Mouse (Mus musculus): ENCODE measurements around the gene Hdhd5.

Hdhd5 gene

GRCm38 (mm10) chr6:120483211-120483626 lies 47.9 kb downstream of the Hdhd5 start:
- DNase-seq (ENCODE audit: low spot score in 2 of 2): peak; percentile 79 to 87

DNA sequence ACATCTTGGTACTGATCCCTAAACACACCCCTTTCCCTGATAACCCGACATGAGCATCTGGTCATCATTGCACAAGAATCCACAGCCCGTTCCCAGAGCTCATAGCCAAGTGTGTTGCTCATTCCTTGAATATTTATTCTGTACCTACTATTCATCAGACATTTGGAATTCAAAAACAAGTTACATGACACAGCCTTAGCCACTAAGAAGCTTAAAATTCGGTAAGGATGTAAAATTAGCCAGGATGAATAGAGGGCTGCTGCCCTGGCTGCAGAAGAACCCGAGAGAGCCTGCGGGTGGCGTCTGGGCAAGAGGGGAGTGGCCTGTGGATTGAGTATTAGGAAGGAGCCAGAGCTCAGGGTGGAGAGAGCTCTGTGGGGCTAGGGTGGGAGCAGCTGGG lies 48.4 kb downstream of the Hdhd5 start:
- DNase-seq (ENCODE audit: low spot score in 2 of 2): no peak

GRCm38 (mm10) chr6:120482021-120482420 lies 49.1 kb downstream of the Hdhd5 start:
- DNase-seq (ENCODE audit: low spot score in 2 of 2): no peak

DNA sequence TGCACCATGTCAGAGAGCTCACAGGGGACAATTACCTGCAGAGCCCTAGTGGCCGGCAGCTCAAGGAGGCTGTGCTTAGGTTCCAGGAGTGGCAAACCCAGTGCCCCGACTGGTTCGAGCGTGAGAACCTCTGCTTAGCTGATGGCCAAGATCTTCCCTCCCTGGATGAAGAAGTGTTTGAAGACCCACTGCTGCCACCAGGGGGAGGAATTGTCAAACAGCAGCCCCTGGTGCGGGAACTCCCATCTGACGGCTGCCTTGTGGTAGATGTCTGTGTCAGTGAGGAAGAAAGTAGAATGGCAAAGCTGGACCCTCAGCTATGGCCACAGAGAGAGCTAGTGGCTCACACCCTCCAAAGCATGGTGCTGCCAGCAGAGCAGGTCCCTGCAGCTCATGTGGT lies 49.6 kb downstream of the Hdhd5 start:
- DNase-seq (ENCODE audit: low spot score in 2 of 2): no peak

DNA sequence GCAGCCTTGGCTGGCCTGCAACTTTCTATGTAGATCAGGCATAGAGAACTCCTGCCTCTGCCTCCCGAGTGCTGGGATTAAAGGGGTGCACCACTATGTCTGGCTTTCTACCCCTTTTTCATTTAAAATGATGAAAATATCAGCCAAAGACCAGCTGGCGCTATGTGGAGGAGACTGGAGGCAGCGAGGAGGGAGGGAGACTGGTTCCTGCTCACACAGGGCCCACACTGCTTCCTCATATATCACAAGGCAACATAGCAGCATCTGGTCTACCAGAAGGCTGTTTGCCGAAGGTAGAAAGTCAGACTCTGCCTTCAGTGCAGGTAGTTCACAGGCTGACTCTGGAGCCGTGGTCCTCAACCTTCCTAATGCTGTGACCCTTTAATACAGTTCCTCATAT lies 50.8 kb downstream of the Hdhd5 start:
- DNase-seq (ENCODE audit: low spot score in 2 of 2): peak; percentile 67 to 83

GRCm38 (mm10) chr6:120479302-120479701 lies 51.8 kb downstream of the Hdhd5 start:
- no peak for DNase-seq (ENCODE audit: low spot score in 2 of 2)

DNA sequence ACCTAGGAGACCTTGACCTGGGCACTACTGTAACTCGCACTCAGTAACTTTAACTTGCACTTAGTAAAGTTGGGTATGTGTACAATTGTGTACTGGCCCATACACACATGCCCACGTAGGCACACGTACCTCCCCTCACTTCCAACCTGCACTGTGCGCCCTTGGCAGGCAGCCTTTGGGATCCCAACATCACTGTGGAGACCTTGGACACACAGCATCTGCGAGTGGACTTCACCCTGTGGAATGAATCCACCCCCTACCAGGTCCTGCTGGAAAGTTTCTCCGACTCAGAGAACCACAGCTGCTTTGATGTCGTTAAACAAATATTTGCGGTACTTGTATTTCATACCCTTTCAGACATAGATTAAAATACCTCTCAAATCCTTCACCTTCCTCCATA lies 55.8 kb downstream of the Hdhd5 start:
- DNase-seq (ENCODE audit: low spot score in 2 of 2): no peak

DNA sequence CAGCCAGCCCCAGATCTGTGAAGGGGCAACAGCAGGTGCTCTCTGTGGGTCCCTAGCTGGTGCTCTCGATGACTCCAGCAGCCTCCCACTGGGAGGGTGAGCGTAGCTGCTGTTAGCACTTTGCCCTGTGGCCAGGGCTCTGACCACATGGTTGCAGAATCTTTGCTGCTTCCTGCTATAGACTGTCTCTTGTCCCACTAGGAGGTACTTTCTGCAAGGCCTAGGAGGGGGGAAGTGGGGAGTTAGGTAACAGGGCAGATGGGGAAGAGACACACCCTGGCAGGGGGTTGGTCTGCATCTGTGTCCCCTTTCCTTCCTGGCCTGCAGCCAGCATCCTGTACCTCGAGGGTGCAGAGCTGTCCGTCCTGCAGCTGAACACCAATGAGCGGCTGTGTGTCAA lies 57.7 kb downstream of the Hdhd5 start:
- DNase-seq (ENCODE audit: low spot score in 2 of 2): no peak

- no peak for DNase-seq (ENCODE audit: low spot score in 2 of 2)
Observed at GRCm38 (mm10) chr6:120472455-120473140, 58.5 kb downstream of the Hdhd5 start.

DNA sequence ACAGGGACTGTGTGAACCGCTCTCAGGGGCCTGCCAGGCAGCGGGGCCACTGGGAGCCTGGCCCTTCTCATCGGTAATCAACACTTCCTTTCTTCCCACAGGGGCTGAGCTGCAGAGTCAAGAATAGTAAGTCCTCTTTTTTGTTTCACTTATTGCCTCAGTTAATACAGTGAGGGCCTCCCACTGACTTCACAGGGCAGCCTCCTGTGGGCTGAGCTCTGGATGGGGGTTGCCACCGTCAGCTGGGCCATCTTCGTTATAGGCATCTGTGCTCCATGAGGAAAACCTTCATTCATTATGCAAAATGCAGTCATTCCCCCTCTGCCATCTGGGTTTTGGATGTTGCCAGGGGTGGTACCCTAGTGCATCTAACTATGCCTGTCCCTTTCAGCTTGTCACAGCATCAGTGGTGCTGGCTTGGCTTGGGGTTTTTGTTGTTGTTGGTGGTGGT lies 59.1 kb downstream of the Hdhd5 start:
- DNase-seq (ENCODE audit: low spot score in 2 of 2): no peak

DNA sequence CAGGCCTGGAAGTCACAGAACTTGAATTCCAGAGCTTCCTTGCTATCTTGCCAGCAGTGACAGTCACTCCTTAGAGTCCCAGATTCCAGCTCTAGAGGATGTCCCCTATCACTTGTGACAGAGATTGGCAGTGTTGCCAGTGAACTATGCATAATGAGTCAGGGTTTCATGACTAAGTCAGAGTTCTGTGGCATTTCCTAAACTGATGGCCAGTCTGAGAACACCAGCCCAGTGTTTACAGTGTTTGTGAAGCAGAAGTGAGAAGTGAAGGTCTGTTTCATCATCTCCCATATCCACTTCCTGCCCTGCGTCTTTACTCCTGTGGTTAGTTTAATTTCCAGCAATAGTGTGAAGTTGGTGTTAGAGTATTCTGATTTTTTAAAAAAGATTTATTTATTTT lies 60.5 kb downstream of the Hdhd5 start:
- DNase-seq (ENCODE audit: low spot score in 2 of 2): no peak

GRCm38 (mm10) chr6:120469770-120470169 lies 61.3 kb downstream of the Hdhd5 start:
- DNase-seq (ENCODE audit: low spot score in 2 of 2): no peak

DNA sequence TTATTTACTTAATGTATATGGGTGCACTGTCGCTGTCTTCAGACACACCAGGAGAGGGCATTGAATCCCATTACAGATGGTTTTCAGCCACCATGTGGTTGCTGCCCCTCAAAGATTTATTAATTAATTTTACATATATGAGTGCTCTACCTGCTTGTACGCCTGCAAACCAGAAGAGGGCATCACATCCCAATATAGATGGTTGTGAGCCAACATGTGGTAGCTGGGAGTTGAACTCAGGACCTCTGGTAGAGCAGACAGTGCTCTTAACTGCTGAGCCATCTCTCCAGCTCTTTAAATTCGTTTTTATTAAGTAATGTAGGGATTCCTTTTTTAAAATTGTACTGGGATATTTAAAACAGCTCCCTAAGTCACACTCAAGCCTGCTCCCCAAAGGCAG lies 61.9 kb downstream of the Hdhd5 start:
- DNase-seq (ENCODE audit: low spot score in 2 of 2): no peak

GRCm38 (mm10) chr6:120468259-120468658 lies 62.9 kb downstream of the Hdhd5 start:
- no peak for DNase-seq (ENCODE audit: low spot score in 2 of 2)

- DNase-seq (ENCODE audit: low spot score in 2 of 2): no peak
Observed at GRCm38 (mm10) chr6:120466609-120467329, 64.3 kb downstream of the Hdhd5 start.

GRCm38 (mm10) chr6:120465393-120465792 lies 65.7 kb downstream of the Hdhd5 start:
- no peak for DNase-seq (ENCODE audit: low spot score in 2 of 2)

DNA sequence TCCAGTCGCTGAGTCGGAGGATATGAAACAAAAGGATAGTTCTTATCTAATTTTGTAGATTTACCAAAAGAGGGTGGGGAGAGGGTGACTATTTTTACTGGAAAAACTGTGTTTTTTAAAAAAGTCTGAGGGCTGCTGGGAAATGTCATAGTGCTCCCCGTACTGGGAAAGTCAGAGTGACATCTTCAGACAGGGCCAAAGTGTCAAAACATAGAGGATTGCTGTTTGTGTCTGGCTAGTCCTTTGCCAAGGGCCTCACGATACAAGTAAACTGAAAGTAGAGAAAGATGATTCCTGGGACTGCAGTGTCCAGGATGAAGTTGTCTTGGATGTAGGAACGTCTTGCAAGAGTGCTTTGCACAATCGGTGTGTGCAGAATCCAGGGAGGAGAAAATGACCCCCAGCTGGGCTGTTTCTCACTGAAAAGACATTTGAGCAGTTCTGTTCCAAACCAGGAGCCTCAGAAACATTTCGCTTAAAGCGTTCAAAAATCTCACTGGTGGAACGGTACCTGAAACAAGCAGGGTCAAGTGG lies 66.6 kb downstream of the Hdhd5 start:
- no peak for DNase-seq (ENCODE audit: low spot score in 2 of 2)

DNA sequence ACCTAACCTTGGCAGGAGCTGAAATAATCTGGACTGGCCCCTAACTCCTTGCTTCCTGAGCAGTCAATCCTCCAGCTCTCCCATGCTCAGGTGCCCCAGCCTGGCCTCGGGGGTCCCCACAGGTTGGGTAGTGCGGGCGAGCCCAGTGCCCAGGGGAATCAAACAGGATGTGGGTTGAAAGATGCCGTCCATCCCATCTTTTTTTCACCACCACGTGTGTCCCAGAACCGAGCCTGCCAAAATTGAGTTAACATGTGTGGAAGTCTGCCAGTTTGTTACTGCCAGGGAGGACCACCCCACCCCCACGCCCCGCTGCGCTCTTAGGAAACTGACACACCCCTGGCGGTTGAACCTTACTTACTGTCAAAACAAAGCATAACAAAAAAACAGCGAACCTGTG lies 67.2 kb downstream of the Hdhd5 start:
- no peak for DNase-seq (ENCODE audit: low spot score in 2 of 2)

DNA sequence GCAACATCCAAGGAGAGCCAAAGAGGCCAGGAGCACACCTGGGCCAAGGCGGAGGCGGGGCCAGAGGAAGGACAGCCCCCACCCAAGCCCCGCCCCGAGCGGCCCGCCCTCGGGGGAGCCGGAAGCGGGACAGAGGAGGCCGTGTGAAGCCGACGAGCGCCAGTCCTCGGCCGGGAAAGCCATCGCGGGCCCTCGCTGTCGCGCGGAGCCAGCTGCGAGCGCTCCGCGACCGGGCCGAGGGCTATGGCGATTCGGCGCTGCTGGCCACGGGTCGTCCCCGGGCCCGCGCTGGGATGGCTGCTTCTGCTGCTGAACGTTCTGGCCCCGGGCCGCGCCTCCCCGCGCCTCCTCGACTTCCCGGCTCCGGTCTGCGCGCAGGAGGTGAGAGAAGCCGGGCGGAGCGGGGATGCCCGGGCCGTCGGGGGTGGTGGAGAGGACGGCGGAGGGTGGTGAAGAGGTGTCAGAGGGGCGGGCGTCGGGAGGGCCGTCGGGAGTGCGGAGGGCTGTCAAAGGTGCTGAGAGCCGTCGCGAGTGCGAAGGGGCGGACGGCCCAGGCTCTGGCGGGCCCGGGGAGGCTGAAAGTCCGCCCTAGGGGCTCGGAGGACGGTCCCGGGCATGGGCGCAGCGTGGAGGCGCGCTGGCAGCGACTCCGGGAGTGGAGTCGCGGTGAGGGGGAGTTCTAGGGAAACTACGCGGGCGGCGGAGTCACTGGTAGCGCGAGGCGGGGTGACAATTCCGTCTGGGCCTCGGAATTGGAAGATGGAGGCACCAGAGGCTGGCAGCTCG lies 67.8 kb downstream of the Hdhd5 start, which contains the start of gene Il17ra:
Gene Il17ra, plus strand, starts transcription at position 162 of the 786 bp plus-strand sequence.
- DNase-seq (ENCODE audit: low spot score in 2 of 2): no peak

GRCm38 (mm10) chr6:120462251-120462650 lies 68.9 kb downstream of the Hdhd5 start:
- DNase-seq (ENCODE audit: low spot score in 2 of 2): no peak

DNA sequence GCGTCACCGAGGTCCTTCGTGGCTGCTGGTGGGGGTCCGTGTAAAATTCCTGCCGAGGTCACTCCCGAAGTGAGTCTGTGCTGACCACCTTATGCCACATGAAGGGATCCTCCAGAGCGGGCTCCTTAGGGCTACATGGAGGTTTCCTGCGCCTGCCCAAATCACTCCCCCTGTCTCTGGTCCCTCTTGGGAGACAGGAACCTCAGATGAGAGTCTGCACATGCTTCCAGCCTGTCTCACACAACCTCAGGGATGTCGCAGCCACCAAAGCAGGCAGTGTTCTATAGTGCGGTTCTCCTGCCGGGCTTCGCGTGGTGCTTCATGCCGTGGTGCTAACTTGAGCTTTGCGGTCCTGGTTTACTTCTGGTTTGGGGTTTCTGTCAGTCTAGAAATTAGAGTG lies 69.9 kb downstream of the Hdhd5 start:
- no peak for DNase-seq (ENCODE audit: low spot score in 2 of 2)
